Mouse (Mus musculus): ENCODE data around the gene Ect2l.
A peak's percentile ranks its signal among the peaks of the same experiment; 100 is the strongest.

The Ect2l gene

GRCm38 (mm10) chr10:18210726-18211125 lies at the start of gene Ect2l:
Gene Ect2l (minus strand): TSS chr10:18210890.
- peak; percentile 20 for DNase-seq

GRCm38 (mm10) chr10:18251345-18251744 lies 40.7 kb upstream of the Ect2l start:
- no peak for DNase-seq

GRCm38 (mm10) chr10:18243614-18244013 lies 32.9 kb upstream of the Ect2l start:
- no peak for DNase-seq

DNA sequence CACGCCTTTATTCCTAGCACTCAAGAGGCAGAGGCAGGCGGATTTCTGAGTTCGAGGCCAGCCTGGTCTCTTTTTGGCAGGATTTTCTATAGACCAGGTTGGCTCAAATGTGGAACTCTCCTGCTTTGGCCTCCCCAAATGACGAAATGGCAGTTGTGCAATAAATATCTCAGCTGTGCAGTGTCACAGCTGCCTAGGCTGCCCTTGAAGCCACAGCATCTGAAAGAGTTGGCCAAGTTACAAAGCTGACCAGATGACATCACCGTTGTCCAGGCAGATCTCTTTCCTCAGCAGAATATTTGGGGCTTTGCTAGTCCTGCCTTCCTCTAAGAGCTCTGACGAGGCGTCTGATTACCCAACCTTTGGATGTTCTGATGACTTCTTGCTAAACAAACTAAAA lies 26.5 kb upstream of the Ect2l start:
- no peak for DNase-seq

- no peak for DNase-seq
Observed at GRCm38 (mm10) chr10:18236328-18236927, 25.7 kb upstream of the Ect2l start.

GRCm38 (mm10) chr10:18235402-18235747 lies 24.7 kb upstream of the Ect2l start:
- DNase-seq = no peak

GRCm38 (mm10) chr10:18234560-18235401 lies 24.1 kb upstream of the Ect2l start, which contains the start of gene Ccdc28a:
Gene Ccdc28a (minus strand): TSS chr10:18234998.
- DNase-seq = peak; percentile 96

- DNase-seq = no peak
Observed at GRCm38 (mm10) chr10:18233891-18234290, 23.2 kb upstream of the Ect2l start.

DNA sequence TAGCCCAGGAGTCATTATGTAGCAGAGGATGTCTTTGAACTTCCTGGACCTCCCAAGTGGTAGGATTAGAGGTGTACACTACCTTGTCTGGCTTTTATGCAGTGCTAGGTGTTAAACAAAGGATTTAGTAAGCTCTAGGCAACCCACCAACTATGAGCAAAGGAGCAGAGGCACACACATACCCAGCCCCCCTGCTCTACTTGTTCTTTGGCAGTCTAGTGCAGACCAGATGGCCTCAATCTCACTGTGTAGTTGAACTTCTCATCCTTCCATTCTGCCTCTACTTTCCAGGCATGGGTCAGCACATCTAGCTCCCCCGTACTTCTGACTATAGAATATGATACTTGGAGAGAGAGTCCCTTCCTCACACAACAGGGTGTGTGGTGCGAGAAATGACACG lies 13.7 kb upstream of the Ect2l start:
- peak; percentile 46 for DNase-seq

DNA sequence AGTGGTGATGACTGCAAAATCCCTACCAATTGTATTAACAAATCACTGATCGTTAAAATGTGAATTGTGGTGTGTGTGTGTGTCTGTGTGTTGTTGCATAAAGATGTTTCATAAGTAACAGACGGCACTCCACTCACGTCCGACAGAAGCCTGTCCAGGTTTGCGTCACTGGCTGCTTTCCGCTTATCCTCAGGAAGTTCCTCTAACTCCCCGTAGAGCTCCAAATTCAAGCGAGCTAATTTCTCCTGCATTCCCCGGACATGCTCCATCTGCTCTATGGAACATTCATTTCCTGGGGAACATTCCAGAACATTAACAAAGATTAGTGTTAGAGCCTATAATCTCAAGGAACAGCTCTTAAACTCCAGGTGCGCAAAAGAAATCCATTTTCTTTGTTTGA lies 8.7 kb upstream of the Ect2l start:
- DNase-seq = peak; percentile 68

GRCm38 (mm10) chr10:18214124-18214523 lies 3.4 kb upstream of the Ect2l start:
- no peak for DNase-seq

DNA sequence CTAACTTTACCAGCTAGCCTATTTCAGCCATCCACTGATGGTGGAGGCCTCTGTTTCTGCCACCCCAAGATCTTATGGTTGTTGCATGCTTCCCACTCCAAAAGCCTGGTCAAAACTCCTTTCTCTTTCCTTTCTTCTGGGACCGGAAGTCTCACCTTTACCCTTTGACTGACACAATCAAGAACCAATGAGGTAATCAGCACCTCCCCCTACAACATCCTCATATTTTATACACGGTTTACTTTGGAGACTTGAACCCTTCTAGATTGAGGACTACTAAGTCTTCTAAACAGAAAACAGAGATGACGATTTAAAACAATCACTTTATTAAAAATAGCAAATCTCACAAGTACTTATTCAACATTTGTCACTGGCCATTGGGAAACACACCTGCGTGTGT lies 2.7 kb upstream of the Ect2l start:
- DNase-seq = no peak

DNA sequence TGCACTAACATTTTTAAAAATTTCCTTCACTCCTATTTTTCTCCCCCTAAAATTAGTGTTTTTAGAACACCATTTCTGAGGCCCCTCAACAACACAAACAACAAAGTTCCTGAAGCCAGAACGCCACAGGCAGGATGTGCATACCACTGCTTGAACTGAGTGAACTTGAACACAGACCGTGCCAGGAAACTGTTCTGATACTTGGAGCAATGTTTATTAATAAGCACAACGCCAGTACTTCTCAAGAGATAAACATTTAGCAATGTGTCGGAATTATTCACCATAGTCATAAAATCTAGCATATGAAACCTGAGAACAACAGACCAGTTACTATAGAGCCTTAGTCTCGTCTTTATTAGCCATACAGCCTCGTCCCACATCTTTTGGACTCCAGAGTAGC lies 571 bp downstream of the Ect2l start:
- no peak for DNase-seq

GRCm38 (mm10) chr10:18204067-18204466 lies 6.6 kb downstream of the Ect2l start:
- DNase-seq = no peak

DNA sequence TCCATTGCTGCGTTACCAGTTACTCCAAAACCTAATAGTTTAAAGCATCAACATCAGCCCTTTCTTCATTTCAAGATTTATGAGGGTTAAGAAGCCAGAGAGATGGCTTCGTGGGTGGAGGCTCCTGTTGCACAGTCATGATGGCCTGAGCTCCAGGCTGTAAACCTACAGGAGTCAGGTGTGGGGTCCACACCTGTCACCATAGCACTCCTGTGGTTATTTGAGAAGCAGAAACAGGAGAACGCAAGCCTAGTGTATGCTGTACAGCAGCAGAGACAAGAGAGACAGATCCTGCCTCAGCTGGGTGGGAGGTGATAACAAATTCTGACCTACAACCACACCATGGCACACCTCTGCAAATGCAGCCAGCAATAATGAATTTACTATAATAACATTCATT lies 8.3 kb downstream of the Ect2l start:
- DNase-seq = no peak

GRCm38 (mm10) chr10:18200656-18201055 lies 10.0 kb downstream of the Ect2l start:
- DNase-seq = no peak

DNA sequence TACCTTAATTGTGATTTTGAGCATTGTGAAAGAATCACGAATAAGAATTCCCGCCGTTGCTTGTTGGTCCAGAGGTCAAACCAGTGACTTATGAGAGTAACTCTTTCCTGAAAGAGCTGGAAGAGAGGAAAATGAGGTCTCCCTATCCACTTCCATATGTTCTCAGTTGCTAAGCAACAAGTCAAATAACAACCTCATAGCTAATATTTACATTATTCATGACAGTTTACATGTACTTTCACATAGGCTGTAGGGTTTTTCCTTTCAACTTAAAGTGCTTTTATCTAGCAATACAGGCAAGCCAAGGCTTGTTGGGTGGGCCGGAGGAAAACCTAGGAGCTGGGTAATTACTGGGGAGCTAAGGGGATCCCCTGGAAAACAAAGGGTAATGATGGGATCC lies 10.8 kb downstream of the Ect2l start:
- DNase-seq = no peak

GRCm38 (mm10) chr10:18198286-18199015 lies 12.2 kb downstream of the Ect2l start:
- no peak for DNase-seq

- peak; percentile 36 for DNase-seq
Observed at GRCm38 (mm10) chr10:18197206-18197979, 13.3 kb downstream of the Ect2l start.

GRCm38 (mm10) chr10:18194737-18195141 lies 16.0 kb downstream of the Ect2l start:
- DNase-seq = no peak

DNA sequence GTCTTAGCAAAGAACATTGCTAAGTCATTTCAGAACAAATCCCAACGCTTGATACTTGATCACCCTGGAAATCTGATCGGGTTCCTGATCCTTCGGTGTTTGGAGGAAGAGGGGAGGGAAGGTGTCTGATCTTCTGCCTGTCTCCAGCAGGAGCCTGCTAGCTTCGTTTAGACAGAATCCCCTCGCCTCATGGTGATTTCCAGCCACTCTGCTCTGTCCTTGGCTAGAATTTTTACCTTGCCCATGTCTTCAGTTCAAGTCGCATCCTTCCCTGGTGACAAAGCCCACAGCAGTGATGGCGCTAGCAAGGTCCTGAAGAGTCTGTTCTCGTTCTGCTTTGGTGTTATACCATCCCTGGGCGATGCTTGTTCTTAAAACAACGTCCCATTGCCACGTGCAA lies 16.5 kb downstream of the Ect2l start:
- no peak for DNase-seq

DNA sequence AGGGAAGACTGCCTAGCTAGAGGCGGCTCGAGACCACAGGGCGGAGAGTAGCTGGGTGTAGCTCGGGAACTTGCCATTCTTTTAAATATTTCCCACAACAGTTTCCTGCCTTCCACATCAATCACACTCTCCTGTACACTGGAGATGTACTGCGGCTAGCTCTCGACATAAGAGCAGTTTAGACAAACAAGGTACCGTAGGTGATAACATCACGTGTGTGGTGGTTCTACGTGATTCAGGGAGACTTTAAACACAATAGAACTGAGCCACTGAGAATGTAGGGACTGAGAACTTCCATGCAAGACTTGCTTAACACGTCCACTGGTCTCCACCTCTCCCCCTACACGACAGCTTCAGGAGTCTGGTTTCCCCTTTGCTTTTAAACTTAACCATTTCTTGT lies 17.5 kb downstream of the Ect2l start:
- DNase-seq = no peak

- DNase-seq = no peak
Observed at GRCm38 (mm10) chr10:18191706-18192105, 19.0 kb downstream of the Ect2l start.

All from cerebellum, adult 11-12 months (tissue).